Mouse (Mus musculus): ENCODE results near the gene Tnnt1. TPM values are rescaled to one million over a fixed set of nuclear protein-coding genes. Genes with fewer than 3 reads are reported as not detected.

The Tnnt1 gene
- total and polyA plus RNA-seq, 2 experiments from 2014 or later: 2.9 to 3.5 TPM

GRCm38 (mm10) chr7:4467801-4468200 is 48.4 kb downstream of the Tnnt1 start:
- WGBS: 67% methylated on average over 3 of the region's 3 CpGs
- H3K27ac ChIP-seq: no peak overlapping the region

GRCm38 (mm10) chr7:4464194-4464824 is 51.9 kb downstream of the Tnnt1 start:
- H3K9me3 ChIP-seq (ENCODE audit: low read length): no peaks in the 10 kb centered on the region
- no peak overlapping the region for H3K4me3 ChIP-seq (ENCODE audit: low read length)
- H3K4me2 ChIP-seq (ENCODE audit: low read depth, low read length): no peak overlapping the region
- H3K36me3 ChIP-seq (ENCODE audit: insufficient read depth, low read length): no peaks in the 10 kb centered on the region
- no peaks in the 10 kb centered on the region for H3K4me1 ChIP-seq (ENCODE audit: insufficient read depth, low read length)
- ATAC-seq (no peak), DNase-seq (ENCODE audit: low spot score) (no peak)
- TF ChIP-seq CTCF (IDR thresholded peaks at IDR 0.05; ENCODE audit: low read depth): no peak
- H3K27ac ChIP-seq: no peak overlapping the region
- 17% methylated on average over 12 of the region's 12 CpGs for WGBS
- no peak overlapping the region for H3K9ac ChIP-seq (replicated peaks; ENCODE audit: low read length)
- H3K27me3 ChIP-seq (ENCODE audit: insufficient read depth, low read length): no peaks in the 10 kb centered on the region

More at GRCm38 (mm10) chr7:4467801-4468200, 48.4 kb downstream of the Tnnt1 start:
- ATAC-seq: no peak
- no peak overlapping the region for H3K4me2 ChIP-seq (ENCODE audit: low read depth, low read length)
- DNase-seq (ENCODE audit: low spot score): no peak
- no peaks in the 10 kb centered on the region for H3K36me3 ChIP-seq (ENCODE audit: insufficient read depth, low read length)
- H3K4me3 ChIP-seq (ENCODE audit: low read length): no peak overlapping the region
- TF ChIP-seq CTCF (IDR thresholded peaks at IDR 0.05; ENCODE audit: low read depth): no peak
- H3K4me1 ChIP-seq (ENCODE audit: insufficient read depth, low read length): no peaks in the 10 kb centered on the region
- H3K9me3 ChIP-seq (ENCODE audit: low read length): no peaks in the 10 kb centered on the region
- H3K27me3 ChIP-seq (ENCODE audit: insufficient read depth, low read length): peaks cover 10% of the 10 kb centered on the region
- no peak overlapping the region for H3K9ac ChIP-seq (replicated peaks; ENCODE audit: low read length)

GRCm38 (mm10) chr7:4460576-4461434 is 55.4 kb downstream of the Tnnt1 start, which contains the start of gene Eps8l1:
TSS of gene Eps8l1 (plus strand) at chr7:4460674.
- WGBS: 58% methylated on average over 13 of the region's 16 CpGs
- H3K36me3 ChIP-seq (ENCODE audit: insufficient read depth, low read length): no peaks in the 10 kb centered on the region
- H3K9ac ChIP-seq (replicated peaks; ENCODE audit: low read length): no peak within 1 kb of the TSS
- H3K9me3 ChIP-seq (ENCODE audit: low read length): no peaks in the 10 kb centered on the region
- H3K4me3 ChIP-seq (ENCODE audit: low read length): peak within 1 kb of the TSS; percentile 22; the same call in 1 of the 2 replicates
- H3K4me2 ChIP-seq (ENCODE audit: low read depth, low read length): peak within 1 kb of the TSS; percentile 49
- peak; percentile 56 for ATAC-seq
- no peak for TF ChIP-seq CTCF (IDR thresholded peaks at IDR 0.05; ENCODE audit: low read depth)
- no peaks in the 10 kb centered on the region for H3K27me3 ChIP-seq (ENCODE audit: insufficient read depth, low read length)
- no peaks in the 10 kb centered on the region for H3K4me1 ChIP-seq (ENCODE audit: insufficient read depth, low read length)
- H3K27ac ChIP-seq: peak within 1 kb of the TSS; percentile 54; the same call in 1 of the 2 replicates
- DNase-seq (ENCODE audit: low spot score): no peak

Other genes with a start within 250 kb of the Tnnt1 start
- not detected in 2 replicates for gene Ncr1, start 178.7 kb downstream of the Tnnt1 start, total RNA-seq (2014; rRNA removed)
- not detected in 2 replicates for gene Ncr1, start 178.7 kb downstream of the Tnnt1 start, polyA plus RNA-seq (2015; fragmentation: Nextera tagmentation; extraction: Ambion mirVana)
- not detected in 2 replicates for gene Gp6, start 118.6 kb downstream of the Tnnt1 start, total RNA-seq (2014; rRNA removed)
- gene Gp6, start 118.6 kb downstream of the Tnnt1 start, polyA plus RNA-seq (2015; fragmentation: Nextera tagmentation; extraction: Ambion mirVana): not detected in 2 replicates
- 71.9 and 103 TPM in 2 replicates for gene Rdh13, start 70.7 kb downstream of the Tnnt1 start, total RNA-seq (2014; rRNA removed)
- 38.4 and 39.4 TPM in 2 replicates for gene Rdh13, start 70.7 kb downstream of the Tnnt1 start, polyA plus RNA-seq (2015; fragmentation: Nextera tagmentation; extraction: Ambion mirVana)
- 5.0 and 5.8 TPM in 2 replicates for gene Eps8l1, start 55.7 kb downstream of the Tnnt1 start, total RNA-seq (2014; rRNA removed)
- 5.7 and 7.7 TPM in 2 replicates for gene Eps8l1, start 55.7 kb downstream of the Tnnt1 start, polyA plus RNA-seq (2015; fragmentation: Nextera tagmentation; extraction: Ambion mirVana)
- gene Ppp1r12c, start 14.7 kb downstream of the Tnnt1 start, total RNA-seq (2014; rRNA removed): 88.2 and 109 TPM in 2 replicates
- 33.9 and 42.0 TPM in 2 replicates for gene Ppp1r12c, start 14.7 kb downstream of the Tnnt1 start, polyA plus RNA-seq (2015; fragmentation: Nextera tagmentation; extraction: Ambion mirVana)
- 1.9 TPM in 1 of 2 replicates, not detected in the other for gene Tnni3, start 7.8 kb upstream of the Tnnt1 start, total RNA-seq (2014; rRNA removed)
- 2.1 and 3.9 TPM in 2 replicates for gene Tnni3, start 7.8 kb upstream of the Tnnt1 start, polyA plus RNA-seq (2015; fragmentation: Nextera tagmentation; extraction: Ambion mirVana)
- gene Dnaaf3, start 16.1 kb upstream of the Tnnt1 start, total RNA-seq (2014; rRNA removed): 2.1 and 3.8 TPM in 2 replicates
- 2.0 and 2.6 TPM in 2 replicates for gene Dnaaf3, start 16.1 kb upstream of the Tnnt1 start, polyA plus RNA-seq (2015; fragmentation: Nextera tagmentation; extraction: Ambion mirVana)
- gene Syt5, start 31.2 kb upstream of the Tnnt1 start, total RNA-seq (2014; rRNA removed): 81.1 and 83.7 TPM in 2 replicates
- 103 and 106 TPM in 2 replicates for gene Syt5, start 31.2 kb upstream of the Tnnt1 start, polyA plus RNA-seq (2015; fragmentation: Nextera tagmentation; extraction: Ambion mirVana)
- gene Ptprh, start 87.7 kb upstream of the Tnnt1 start, total RNA-seq (2014; rRNA removed): 0.54 and 0.99 TPM in 2 replicates
- 0.52 and 0.74 TPM in 2 replicates for gene Ptprh, start 87.7 kb upstream of the Tnnt1 start, polyA plus RNA-seq (2015; fragmentation: Nextera tagmentation; extraction: Ambion mirVana)
- 14.2 and 17.4 TPM in 2 replicates for gene Tmem86b, start 115.0 kb upstream of the Tnnt1 start, total RNA-seq (2014; rRNA removed)
- gene Tmem86b, start 115.0 kb upstream of the Tnnt1 start, polyA plus RNA-seq (2015; fragmentation: Nextera tagmentation; extraction: Ambion mirVana): 1.1 and 1.5 TPM in 2 replicates
- gene Ppp6r1, start 142.6 kb upstream of the Tnnt1 start, total RNA-seq (2014; rRNA removed): 136 and 142 TPM in 2 replicates
- gene Ppp6r1, start 142.6 kb upstream of the Tnnt1 start, polyA plus RNA-seq (2015; fragmentation: Nextera tagmentation; extraction: Ambion mirVana): 9.4 and 10.3 TPM in 2 replicates
- 259 and 288 TPM in 2 replicates for gene Hspbp1, start 168.7 kb upstream of the Tnnt1 start, total RNA-seq (2014; rRNA removed)
- gene Hspbp1, start 168.7 kb upstream of the Tnnt1 start, polyA plus RNA-seq (2015; fragmentation: Nextera tagmentation; extraction: Ambion mirVana): 172 and 174 TPM in 2 replicates
- 195 and 217 TPM in 2 replicates for gene Brsk1, start 174.2 kb upstream of the Tnnt1 start, total RNA-seq (2014; rRNA removed)
- gene Brsk1, start 174.2 kb upstream of the Tnnt1 start, polyA plus RNA-seq (2015; fragmentation: Nextera tagmentation; extraction: Ambion mirVana): 6.7 and 7.1 TPM in 2 replicates
- not detected in 2 replicates for gene Tmem150b, start 208.9 kb upstream of the Tnnt1 start, total RNA-seq (2014; rRNA removed)
- 0.13 TPM in 2 replicates for gene Tmem150b, start 208.9 kb upstream of the Tnnt1 start, polyA plus RNA-seq (2015; fragmentation: Nextera tagmentation; extraction: Ambion mirVana)
- 29.3 and 39.5 TPM in 2 replicates for gene Kmt5c, start 223.7 kb upstream of the Tnnt1 start, total RNA-seq (2014; rRNA removed)
- 30.7 and 36.5 TPM in 2 replicates for gene Kmt5c, start 223.7 kb upstream of the Tnnt1 start, polyA plus RNA-seq (2015; fragmentation: Nextera tagmentation; extraction: Ambion mirVana)
- gene Cox6b2, start 236.7 kb upstream of the Tnnt1 start, total RNA-seq (2014; rRNA removed): 10.6 and 37.2 TPM in 2 replicates
- 47.0 and 50.1 TPM in 2 replicates for gene Cox6b2, start 236.7 kb upstream of the Tnnt1 start, polyA plus RNA-seq (2015; fragmentation: Nextera tagmentation; extraction: Ambion mirVana)

All from hindbrain, postnatal 0 days (tissue).